Mouse (Mus musculus): ENCODE measurements around the gene Nup62.

Gene Nup62

DNA sequence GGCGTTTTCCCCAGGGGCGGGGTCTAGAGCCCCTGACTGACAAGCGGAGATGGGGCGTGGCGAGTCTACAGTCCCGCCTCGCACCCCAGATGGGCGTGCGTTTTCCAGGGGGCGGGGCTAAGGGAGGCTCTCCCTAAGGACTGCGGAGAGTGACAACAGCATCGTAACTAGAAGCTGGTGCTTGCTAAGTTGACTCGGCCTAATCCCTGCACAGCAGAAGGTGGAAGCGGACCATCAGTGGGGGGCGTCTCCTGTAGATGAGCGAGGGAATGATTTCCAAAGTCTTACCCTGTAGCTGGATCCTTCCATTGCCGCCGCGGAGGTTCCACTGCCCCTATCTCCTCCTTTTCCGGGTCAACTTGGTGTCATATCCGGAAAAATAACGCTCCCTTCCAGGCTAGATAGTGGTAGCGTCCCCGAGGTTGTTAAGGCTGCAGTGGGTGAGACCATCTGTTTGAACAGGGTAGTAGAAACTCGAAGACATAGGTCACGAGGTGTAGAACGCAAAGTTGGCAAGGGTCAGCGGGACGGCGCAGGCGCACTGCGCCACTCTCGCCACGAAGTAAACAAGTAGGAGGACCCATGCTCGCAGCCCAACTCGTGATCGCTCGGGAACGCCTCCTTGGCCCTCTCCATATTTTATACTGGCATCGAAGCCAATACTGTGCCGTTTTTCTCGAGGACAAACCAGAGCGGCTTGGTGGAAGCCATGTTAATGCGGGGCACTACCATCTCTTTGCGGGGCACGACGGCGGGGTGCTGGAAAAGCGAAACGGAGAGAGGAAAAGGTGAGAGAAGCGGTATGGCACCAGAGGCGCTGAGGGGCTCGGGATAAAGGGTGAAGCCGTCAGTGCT lies 32.9 kb downstream of the Nup62 start, which contains the start of the genes Akt1s1 and Tbc1d17:
TSS of gene Akt1s1 (plus strand) at position 431 of the 855 bp plus-strand sequence.
TSS of gene Tbc1d17 (minus strand) at position 519 of the 855 bp plus-strand sequence.
- DNase-seq (ENCODE audit: low read depth, low spot score), result peak; percentile 100

- peak; percentile 95 for DNase-seq (ENCODE audit: low read depth, low spot score)
Measured at GRCm38 (mm10) chr7:44849416-44850111, 33.7 kb downstream of the Nup62 start.

- peak; percentile 82 for DNase-seq (ENCODE audit: low read depth, low spot score)
Measured at GRCm38 (mm10) chr7:44850146-44850545, 34.3 kb downstream of the Nup62 start.

DNA sequence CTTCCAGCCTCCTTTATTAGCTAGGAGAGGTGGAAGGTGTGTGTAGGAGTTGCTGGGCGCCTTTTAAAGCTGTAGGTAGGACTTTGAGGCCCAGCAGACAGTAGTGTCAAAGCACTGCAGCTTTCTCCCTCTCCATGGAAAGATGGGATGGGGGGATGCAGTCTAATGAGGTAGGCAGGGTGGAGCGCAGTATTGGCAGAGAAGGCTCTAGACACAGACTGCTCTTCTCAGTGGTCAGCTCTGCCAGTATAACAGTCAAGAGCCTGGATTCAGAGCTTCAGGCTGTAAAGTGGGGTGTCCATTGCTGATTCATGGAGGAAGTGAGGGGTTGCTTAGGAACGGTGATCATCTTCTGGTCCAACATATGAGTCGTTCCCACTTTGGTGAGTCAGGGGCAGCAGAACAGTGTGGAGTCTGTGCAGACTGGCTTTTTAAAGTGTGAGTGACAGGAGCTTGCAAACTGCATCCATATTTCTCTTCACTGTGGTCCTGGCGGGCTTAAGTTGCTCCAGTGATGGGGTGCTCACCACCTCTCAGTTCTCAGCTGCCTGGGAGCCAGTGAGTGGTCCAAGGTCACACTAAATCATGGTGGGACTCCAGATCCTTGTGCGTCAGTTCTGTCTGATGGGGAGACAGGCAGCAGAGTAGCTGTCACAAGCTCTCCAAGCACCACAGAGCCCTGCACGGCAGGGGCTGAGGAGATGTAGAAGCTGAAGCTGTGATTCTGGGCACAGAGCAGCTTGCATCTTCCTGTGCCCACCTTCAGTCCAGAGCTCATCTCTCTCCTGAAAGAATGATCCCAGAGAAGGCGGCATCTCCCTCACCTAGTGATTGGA lies 35.1 kb downstream of the Nup62 start:
- DNase-seq (ENCODE audit: low read depth, low spot score), result no peak

DNA sequence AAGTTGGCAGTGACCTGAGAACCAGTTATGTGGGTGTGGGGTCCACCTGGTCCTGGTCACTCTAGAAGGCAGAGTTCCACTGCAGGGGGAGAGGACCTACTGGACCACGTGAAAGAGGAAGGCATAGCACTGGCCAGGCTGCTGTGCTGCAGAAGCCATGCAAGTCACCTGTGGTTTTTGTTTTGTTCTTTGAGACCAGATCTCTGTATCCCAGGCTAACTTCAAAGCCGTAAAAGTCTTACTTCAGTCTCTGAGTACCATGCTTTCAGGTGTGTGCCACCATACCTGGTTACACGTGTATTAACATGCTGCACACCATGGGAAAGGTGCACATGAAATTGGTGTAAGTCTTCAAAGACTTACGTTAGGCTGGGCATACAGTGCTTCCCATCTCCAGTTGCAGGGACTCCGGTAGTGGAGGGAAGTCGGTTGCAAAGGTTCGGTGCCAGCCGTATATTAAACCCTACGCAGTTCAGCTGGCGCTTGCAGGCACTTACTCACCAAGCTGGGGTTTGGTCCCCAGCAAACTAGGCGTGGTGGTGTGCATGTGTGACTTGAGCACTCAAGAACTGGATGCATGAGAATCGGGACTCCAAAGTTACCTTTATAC lies 35.8 kb downstream of the Nup62 start:
- DNase-seq (ENCODE audit: low read depth, low spot score), result no peak

DNA sequence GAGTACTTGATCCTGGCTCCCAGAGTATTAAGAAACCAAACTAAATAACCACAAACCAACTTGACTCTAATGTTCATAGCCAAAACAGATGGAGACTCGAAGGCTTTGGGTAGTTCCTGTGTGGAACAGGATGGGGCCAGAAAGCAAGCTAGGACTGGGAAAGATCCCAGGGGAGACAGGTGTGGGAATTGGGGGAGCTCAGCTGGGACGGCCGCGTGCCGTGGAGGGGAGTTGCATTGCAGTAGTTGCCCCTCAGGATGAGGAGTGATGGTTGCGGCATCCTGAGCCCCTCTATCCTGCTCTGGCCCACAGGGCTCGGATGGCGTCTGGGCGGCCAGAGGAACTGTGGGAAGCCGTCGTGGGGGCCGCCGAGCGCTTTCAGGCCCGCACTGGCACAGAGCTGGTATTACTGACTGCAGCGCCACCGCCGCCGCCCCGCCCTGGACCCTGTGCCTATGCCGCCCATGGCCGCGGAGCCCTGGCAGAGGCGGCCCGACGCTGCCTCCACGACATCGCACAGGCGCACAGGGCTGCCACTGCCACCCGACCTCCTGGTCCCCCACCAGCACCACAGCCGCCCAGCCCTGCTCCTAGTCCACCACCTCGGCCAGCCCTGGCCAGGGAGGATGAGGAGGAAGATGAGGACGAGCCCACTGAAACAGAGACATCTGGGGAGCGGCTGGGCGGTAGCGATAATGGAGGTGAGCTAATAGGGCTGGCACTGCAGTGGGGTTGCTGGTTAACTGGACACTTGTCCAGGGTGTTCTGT lies 36.6 kb downstream of the Nup62 start:
- DNase-seq (ENCODE audit: low read depth, low spot score), result no peak

DNA sequence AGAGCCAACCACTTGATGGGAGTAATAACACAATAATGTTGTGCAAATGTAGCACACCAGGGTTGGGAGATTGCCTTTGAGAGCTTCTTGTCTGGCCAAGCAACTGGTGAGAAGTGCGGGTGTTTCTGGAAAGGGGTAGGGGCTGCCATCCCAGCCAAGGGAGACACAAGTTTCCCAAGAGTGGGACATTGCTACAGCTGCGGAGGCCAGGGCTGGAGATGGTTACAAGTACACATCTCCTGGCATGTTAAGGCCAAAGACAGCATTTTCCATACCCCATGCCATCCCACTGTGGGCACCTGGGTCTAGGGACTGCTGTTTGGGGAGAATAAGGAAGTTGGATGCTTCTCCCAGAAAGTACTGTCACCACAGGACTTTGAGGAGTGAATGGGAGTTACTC lies 37.2 kb downstream of the Nup62 start:
- DNase-seq (ENCODE audit: low read depth, low spot score), result no peak

- no peak for DNase-seq (ENCODE audit: low read depth, low spot score)
Measured at GRCm38 (mm10) chr7:44853596-44854355, 37.9 kb downstream of the Nup62 start.

DNA sequence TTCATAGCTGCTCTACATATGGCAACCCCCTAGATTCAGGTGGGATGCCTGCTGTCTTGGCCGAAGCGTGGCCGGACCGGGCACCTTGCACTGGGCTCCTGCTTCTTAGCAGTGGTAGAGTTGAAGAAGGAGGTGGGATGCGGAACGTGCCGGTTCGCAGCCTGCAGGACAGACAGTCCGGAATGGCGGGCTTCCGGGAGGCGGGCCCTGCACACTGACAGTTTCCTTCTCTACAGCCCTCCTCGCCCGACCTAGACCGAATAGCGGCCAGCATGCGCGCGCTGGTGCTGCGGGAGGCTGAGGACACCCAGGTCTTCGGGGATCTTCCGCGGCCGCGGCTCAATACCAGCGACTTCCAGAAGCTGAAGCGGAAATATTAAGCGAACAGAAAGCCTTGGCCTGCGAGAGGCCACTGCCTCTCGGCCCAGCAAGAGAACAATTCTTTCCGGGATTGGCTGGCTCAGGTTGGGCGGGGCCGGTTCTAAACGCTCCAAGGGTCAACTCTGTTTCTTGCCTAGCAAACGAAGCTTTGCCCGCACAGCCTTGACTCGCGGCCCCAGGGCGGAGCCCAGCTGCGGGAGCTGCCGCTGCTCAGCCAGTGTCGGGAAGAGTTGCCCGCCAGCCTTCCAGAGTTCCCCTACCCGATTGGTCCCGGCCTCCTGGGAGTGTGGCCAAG lies 38.6 kb downstream of the Nup62 start:
- DNase-seq (ENCODE audit: low read depth, low spot score), result peak; percentile 90

DNA sequence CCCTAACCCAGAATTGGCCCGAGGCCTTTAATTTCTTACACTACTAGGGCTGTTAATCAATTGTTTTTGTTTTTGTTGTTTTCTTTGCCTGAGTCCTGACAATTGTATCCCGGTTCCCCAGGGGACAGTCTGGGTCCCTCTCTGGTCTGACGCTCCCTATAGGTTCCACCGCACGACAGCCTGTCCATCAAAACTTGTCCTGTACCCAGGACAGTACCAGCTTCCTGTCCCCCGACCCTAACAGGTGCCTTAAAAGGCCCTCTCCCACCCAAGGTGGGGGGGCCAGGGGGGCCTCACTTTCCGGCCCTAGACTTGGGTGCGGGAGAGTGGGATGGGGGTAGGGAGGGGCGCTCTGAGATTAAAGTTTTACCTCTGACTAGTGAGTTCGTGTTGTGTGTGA lies 39.1 kb downstream of the Nup62 start:
- DNase-seq (ENCODE audit: low read depth, low spot score), result no peak

GRCm38 (mm10) chr7:44856265-44856916 lies 40.5 kb downstream of the Nup62 start:
- no peak for DNase-seq (ENCODE audit: low read depth, low spot score)

- DNase-seq (ENCODE audit: low read depth, low spot score), result peak; percentile 93
Measured at GRCm38 (mm10) chr7:44857042-44857552, 41.2 kb downstream of the Nup62 start, which contains the start of gene Pnkp. TSS of gene Pnkp (plus strand) at chr7:44857139.

DNA sequence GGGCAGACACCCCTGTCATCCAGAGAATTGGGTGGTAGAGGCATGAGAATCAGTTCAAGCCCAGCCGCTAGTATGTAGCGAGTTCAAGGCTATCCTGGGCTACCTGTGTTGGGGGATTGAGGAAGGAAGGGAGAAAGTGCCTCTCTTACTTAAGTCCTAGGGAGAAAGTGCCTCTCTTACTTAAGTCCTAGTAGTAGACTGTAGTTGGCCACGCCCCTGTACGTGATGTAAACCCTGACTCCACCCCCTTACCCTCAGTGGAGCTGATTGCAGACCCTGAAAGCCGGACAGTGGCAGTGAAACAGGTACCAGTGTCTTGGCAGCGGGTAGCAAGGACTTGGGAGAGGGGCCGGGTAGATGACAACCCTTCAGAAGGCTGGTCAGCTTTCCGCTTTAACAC lies 42.0 kb downstream of the Nup62 start:
- DNase-seq (ENCODE audit: low read depth, low spot score), result peak; percentile 88

DNA sequence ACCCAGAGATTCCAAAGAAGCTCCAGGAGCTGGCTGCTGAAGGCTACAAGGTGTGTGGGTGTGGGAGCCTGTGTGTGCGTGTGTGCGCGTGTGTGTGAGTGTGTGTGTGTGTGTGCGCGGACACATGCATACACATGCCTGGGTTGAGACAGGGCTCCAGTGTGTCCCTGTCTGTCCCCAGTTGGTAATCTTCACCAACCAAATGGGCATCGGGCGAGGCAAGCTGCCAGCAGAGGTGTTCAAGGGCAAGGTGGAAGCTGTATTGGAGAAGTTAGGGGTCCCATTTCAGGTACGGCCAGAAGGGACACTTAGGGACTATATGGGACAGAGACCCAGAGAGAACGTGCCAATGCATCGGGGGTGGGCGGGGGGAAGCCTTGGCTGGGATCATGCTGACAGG lies 44.0 kb downstream of the Nup62 start:
- DNase-seq (ENCODE audit: low read depth, low spot score), result no peak

GRCm38 (mm10) chr7:44860576-44861428 lies 44.9 kb downstream of the Nup62 start:
- peak; percentile 66 for DNase-seq (ENCODE audit: low read depth, low spot score)

DNA sequence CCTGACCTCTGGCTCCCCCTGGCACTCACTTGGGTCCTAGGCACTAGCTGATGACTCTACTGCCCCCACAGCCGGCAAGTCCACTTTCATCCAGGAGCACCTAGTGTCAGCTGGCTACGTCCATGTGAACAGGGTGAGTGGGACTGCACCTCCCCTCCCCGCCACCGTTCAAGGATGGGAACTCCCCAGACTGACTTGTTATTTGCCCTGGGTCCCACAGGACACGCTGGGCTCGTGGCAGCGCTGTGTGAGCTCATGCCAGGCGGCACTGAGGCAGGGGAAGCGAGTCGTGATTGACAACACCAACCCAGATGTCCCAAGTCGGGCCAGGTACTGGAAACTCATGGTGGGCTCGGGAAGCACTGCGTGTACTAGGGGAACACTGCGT lies 45.5 kb downstream of the Nup62 start:
- no peak for DNase-seq (ENCODE audit: low read depth, low spot score)

GRCm38 (mm10) chr7:44862434-44862833 lies 46.5 kb downstream of the Nup62 start:
- DNase-seq (ENCODE audit: low read depth, low spot score), result no peak

DNA sequence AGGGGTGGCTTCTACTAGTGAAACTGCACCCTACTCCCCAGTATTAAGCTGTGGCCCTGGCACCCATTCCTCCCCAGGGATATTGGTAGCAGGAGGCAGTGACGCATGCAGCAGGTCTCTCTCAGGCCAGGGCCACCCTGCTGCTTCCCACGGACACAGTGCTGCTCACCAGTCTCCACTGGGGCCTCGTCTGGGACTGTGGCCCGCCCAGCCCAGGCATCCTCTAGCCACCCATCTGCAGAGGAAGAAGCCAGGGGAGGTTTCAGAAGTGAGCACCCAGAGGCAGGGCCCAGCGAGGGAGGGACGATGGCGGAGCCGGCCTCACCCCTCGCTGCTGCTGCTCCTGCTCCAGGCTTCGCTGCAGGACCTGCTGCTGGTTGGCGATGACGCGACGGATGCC lies 47.3 kb downstream of the Nup62 start:
- no peak for DNase-seq (ENCODE audit: low read depth, low spot score)
